Comparison of ENCODE assay signal across 8 mouse cellular contexts in genomic region chr5:113650035-113650865, GRCm38 (mm10). TPM values are rescaled to one million over a fixed set of nuclear protein-coding genes. Genes with fewer than 3 reads are reported as not detected.
DNase-seq lines count a peak whose midpoint lies in the region; ATAC-seq and TF ChIP-seq lines count a peak whose summit lies in the region.

TSS of gene Cmklr1 (minus strand) at chr5:113650426.

- no peaks in the 10 kb centered on the region for H3K36me3 ChIP-seq in intestine, embryonic 16.5 days (ENCODE audit: control insufficient read depth, insufficient read depth, low read length)
- no peaks in the 10 kb centered on the region for H3K36me3 ChIP-seq in stomach, embryonic 14.5 days (ENCODE audit: control insufficient read depth, insufficient read depth, low read length)

- 0 out of 2 replicates have a peak within 1 kb of the TSS, but pooled peaks have one; percentile 3 for H3K4me3 ChIP-seq in cortical plate, adult 2 months (ENCODE audit: insufficient read depth, low read length)
- H3K4me3 ChIP-seq in intestine, embryonic 16.5 days (ENCODE audit: low read length), result peak within 1 kb of the TSS; percentile 34
- H3K4me3 ChIP-seq in stomach, embryonic 14.5 days (ENCODE audit: low read depth, low read length), result peak within 1 kb of the TSS; percentile 22

- H3K9me3 ChIP-seq in intestine, embryonic 16.5 days (ENCODE audit: control insufficient read depth, low read length), result no peaks in the 10 kb centered on the region
- no peaks in the 10 kb centered on the region for H3K9me3 ChIP-seq in stomach, embryonic 14.5 days (ENCODE audit: control insufficient read depth, low read depth, low read length)

- no peaks in the 10 kb centered on the region for H3K4me1 ChIP-seq in cortical plate, adult 2 months (ENCODE audit: control insufficient read depth, insufficient read depth, low read length)
- H3K4me1 ChIP-seq in intestine, embryonic 16.5 days (ENCODE audit: control insufficient read depth, insufficient read depth, low read length), result peaks cover 6% of the 10 kb centered on the region
- peaks cover 5% of the 10 kb centered on the region; the same call in 1 of the 2 replicates for H3K4me1 ChIP-seq in stomach, embryonic 14.5 days (ENCODE audit: control insufficient read depth, insufficient read depth, low read length)

- no peak for TF ChIP-seq POLR2A in cortical plate, adult 2 months (IDR thresholded peaks at IDR 0.05; ENCODE audit: extremely low read depth, insufficient read depth, low read length)

- H3K27me3 ChIP-seq in intestine, embryonic 16.5 days (replicated peaks; ENCODE audit: control insufficient read depth, insufficient read depth, low read length), result peaks cover 10% of the 10 kb centered on the region
- H3K27me3 ChIP-seq in stomach, embryonic 14.5 days (ENCODE audit: control insufficient read depth, insufficient read depth, low read length), result peaks cover 4% of the 10 kb centered on the region; the same call in 1 of the 2 replicates

- H3K4me2 ChIP-seq in intestine, embryonic 16.5 days (ENCODE audit: low read depth, low read length), result peak within 1 kb of the TSS; percentile 48
- H3K4me2 ChIP-seq in stomach, embryonic 14.5 days (replicated peaks; ENCODE audit: low read depth, low read length), result peak within 1 kb of the TSS; percentile 37

- TF ChIP-seq CTCF in cortical plate, adult 2 months (IDR thresholded peaks at IDR 0.05; ENCODE audit: extremely low read depth, insufficient read depth, low read length), result no peak

- H3K27ac ChIP-seq in cortical plate, adult 2 months (ENCODE audit: insufficient read depth, low read length), result peak within 1 kb of the TSS; percentile 28; the same call in 1 of the 2 replicates
- H3K27ac ChIP-seq in intestine, embryonic 16.5 days (ENCODE audit: low read length), result 0 out of 2 replicates have a peak within 1 kb of the TSS, but pooled peaks have one; percentile 21
- H3K27ac ChIP-seq in stomach, embryonic 14.5 days (ENCODE audit: low read length), result no peak within 1 kb of the TSS

- peak; percentile 36; the same call in 1 of the 2 replicates for ATAC-seq in intestine, embryonic 16.5 days
- ATAC-seq in stomach, embryonic 14.5 days (ENCODE audit: insufficient number of reproducible peaks, insufficient read depth, low FRiP score, low read depth), result peak; percentile 37; the same call in 1 of the 2 replicates

- 7% methylated on average over 30 of the region's 30 CpGs for WGBS in intestine, embryonic 16.5 days
- 7% methylated on average over 30 of the region's 30 CpGs for WGBS in stomach, embryonic 14.5 days

- DNase-seq in adrenal gland, adult 18-20 months (ENCODE audit: low spot score in 2 of 2), result peak in 1 of 2 experiments; percentile 45
- DNase-seq in heart, adult 11 months, result peak; percentile 99
- peak; percentile 80 for DNase-seq in lung, postnatal 10 days
- DNase-seq in left cerebral cortex, adult 9 months (ENCODE audit: low spot score in 2 of 2), result no peak
- DNase-seq in ovary, adult 18-20 months (ENCODE audit: low spot score), result no peak

- peak within 1 kb of the TSS; percentile 38; the same call in 1 of the 2 replicates for H3K9ac ChIP-seq in intestine, embryonic 16.5 days (ENCODE audit: low read depth, low read length)
- 0 out of 2 replicates have a peak within 1 kb of the TSS, but pooled peaks have one; percentile 10 for H3K9ac ChIP-seq in stomach, embryonic 14.5 days (replicated peaks; ENCODE audit: low read depth, low read length)

RNA-seq across cellular contexts. Expression of gene Cmklr1, which starts in this region (rescaled TPM):
- total RNA-seq in adrenal gland, adult 18-20 months (2021), result 10 to 100 TPM; 18.1 to 39.3 TPM
- polyA plus RNA-seq in cortical plate, adult 2 months (2012; rRNA removed), result 3.9 and 4.0 TPM in 2 replicates
- 1.3 and 2.3 TPM in 2 replicates for polyA plus RNA-seq in intestine, embryonic 16.5 days (2015; fragmentation: Nextera tagmentation; extraction: Ambion mirVana)
- 3.6 and 3.7 TPM in 2 replicates for polyA plus RNA-seq in stomach, embryonic 14.5 days (2014; fragmentation: Nextera tagmentation; extraction: Ambion mirVana)

Comparison
In these comparisons a context has a peak if more than half of its experiments do, and no peak if none do; other contexts are left out.
1. DNase-seq: peak in heart, adult 11 months (single experiment) and lung, postnatal 10 days (single experiment); none in left cerebral cortex, adult 9 months (0 of 2) and ovary, adult 18-20 months (single experiment).
2. Peak in every context shown above with its lines, with median percentiles within 50 percentile points of each other: H3K4me3 ChIP-seq.